Mouse (Mus musculus): ENCODE measurements around the gene Rps23. TPM values are rescaled to one million over a fixed set of nuclear protein-coding genes. Genes with fewer than 3 reads are reported as not detected.
"Not testable (repeated sequence)": the region's sequence is repeated elsewhere in the genome, so short reads cannot be mapped to it uniquely, and the experiment has no call there.

Gene Rps23
- polyA plus RNA-seq, 1 experiment from 2014 or later = 341 TPM

DNA sequence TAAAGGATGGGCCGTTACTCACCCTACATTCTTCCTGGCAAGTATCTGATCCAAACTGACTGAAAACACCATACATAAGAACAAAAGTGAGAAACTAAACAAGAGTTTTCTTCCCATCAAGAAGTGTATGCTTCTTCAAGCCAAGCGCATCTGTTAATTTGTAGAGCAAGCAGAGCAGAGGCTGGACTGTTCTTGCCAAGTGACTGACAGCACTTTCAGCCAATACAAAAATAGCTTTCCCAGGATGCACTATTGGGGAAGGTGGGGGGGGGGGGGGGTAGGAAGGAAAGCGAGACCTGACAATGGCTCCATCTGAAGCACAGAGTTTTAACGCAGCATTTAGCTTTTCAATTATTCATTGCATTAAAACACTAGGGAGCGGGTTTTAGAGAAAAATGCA is 17.6 kb upstream of the Rps23 start, which contains the start of gene Atp6ap1l:
Gene Atp6ap1l, minus strand, starts transcription at position 180 of the 400 bp plus-strand sequence.
- DNase-seq (ENCODE audit: low spot score) (no peak), ATAC-seq (replicated peaks; ENCODE audit: low FRiP score, low TSS enrichment, low read depth) (no peak)
- H3K9ac ChIP-seq (ENCODE audit: low read length) = no peak within 1 kb of the TSS
- H3K9me3 ChIP-seq (ENCODE audit: control insufficient read depth, low read length) = no peaks in the 10 kb centered on the region
- WGBS = 92% methylated on average over 5 of the region's 5 CpGs
- no peaks in the 10 kb centered on the region for H3K4me1 ChIP-seq (replicated peaks; ENCODE audit: control insufficient read depth, insufficient read depth, low read length)
- H3K27me3 ChIP-seq (replicated peaks; ENCODE audit: control insufficient read depth, insufficient read depth, low read length) = no peaks in the 10 kb centered on the region
- no peak within 1 kb of the TSS for H3K4me2 ChIP-seq (ENCODE audit: low read length)
- no peaks in the 10 kb centered on the region for H3K36me3 ChIP-seq (ENCODE audit: control insufficient read depth, insufficient read depth, low read length)
- H3K4me3 ChIP-seq (ENCODE audit: low read depth, low read length) = no peak within 1 kb of the TSS
- no peak within 1 kb of the TSS for H3K27ac ChIP-seq (ENCODE audit: low read depth)

DNA sequence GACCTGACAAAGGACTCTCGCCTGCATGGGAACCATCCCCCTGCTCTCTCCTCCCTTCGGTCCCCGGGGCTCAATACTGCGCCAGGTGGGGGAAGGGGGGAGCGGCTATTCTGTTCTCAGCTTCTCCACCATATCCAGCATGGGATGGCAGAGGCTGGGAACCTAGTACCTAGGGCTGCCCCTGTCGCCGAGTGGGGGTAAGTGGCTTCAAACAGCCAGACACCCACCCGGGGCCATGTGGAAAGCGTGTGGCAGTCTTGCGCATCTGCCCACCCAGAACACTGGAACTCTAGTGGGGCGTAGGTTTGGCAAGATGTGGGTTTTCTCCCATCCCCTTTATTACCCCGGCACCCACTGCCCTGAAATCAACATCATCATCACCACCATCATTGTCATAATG is 15.4 kb upstream of the Rps23 start:
- Histone ChIP-seq H3K27me3 (replicated peaks; ENCODE audit: control insufficient read depth, insufficient read depth, low read length) (no peaks in the 10 kb centered on the region), H3K4me1 (replicated peaks; ENCODE audit: control insufficient read depth, insufficient read depth, low read length) (no peaks in the 10 kb centered on the region), H3K4me3 (ENCODE audit: low read depth, low read length) (no peak overlapping the region), H3K4me2 (ENCODE audit: low read length) (no peak overlapping the region), H3K27ac (ENCODE audit: low read depth) (no peak overlapping the region), H3K9ac (ENCODE audit: low read length) (no peak overlapping the region), H3K36me3 (ENCODE audit: control insufficient read depth, insufficient read depth, low read length) (no peaks in the 10 kb centered on the region), H3K9me3 (ENCODE audit: control insufficient read depth, low read length) (no peaks in the 10 kb centered on the region)
- DNase-seq (ENCODE audit: low spot score) (no peak), ATAC-seq (replicated peaks; ENCODE audit: low FRiP score, low TSS enrichment, low read depth) (no peak)
- 94% methylated on average over 12 of the region's 12 CpGs for WGBS

- Histone ChIP-seq H3K4me3 (ENCODE audit: low read depth, low read length) (no peak overlapping the region), H3K27me3 (replicated peaks; ENCODE audit: control insufficient read depth, insufficient read depth, low read length) (no peaks in the 10 kb centered on the region), H3K4me1 (replicated peaks; ENCODE audit: control insufficient read depth, insufficient read depth, low read length) (no peaks in the 10 kb centered on the region), H3K36me3 (ENCODE audit: control insufficient read depth, insufficient read depth, low read length) (no peaks in the 10 kb centered on the region), H3K27ac (ENCODE audit: low read depth) (no peak overlapping the region), H3K4me2 (ENCODE audit: low read length) (no peak overlapping the region), H3K9ac (ENCODE audit: low read length) (no peak overlapping the region), H3K9me3 (ENCODE audit: control insufficient read depth, low read length) (no peaks in the 10 kb centered on the region)
- DNase-seq (ENCODE audit: low spot score) (no peak), ATAC-seq (replicated peaks; ENCODE audit: low FRiP score, low TSS enrichment, low read depth) (no peak)
- WGBS = 80% methylated on average over 17 of the region's 17 CpGs
Observed at GRCm38 (mm10) chr13:90912760-90913674, 9.7 kb upstream of the Rps23 start.

- DNase-seq (ENCODE audit: low spot score) (no peak), ATAC-seq (replicated peaks; ENCODE audit: low FRiP score, low TSS enrichment, low read depth) (no peak)
- WGBS = 57% methylated on average over 7 of the region's 7 CpGs
- Histone ChIP-seq H3K36me3 (ENCODE audit: control insufficient read depth, insufficient read depth, low read length) (no peaks in the 10 kb centered on the region), H3K27ac (ENCODE audit: low read depth) (no peak overlapping the region), H3K4me2 (ENCODE audit: low read length) (no peak overlapping the region), H3K9ac (ENCODE audit: low read length) (no peak overlapping the region), H3K4me3 (ENCODE audit: low read depth, low read length) (no peak overlapping the region), H3K4me1 (replicated peaks; ENCODE audit: control insufficient read depth, insufficient read depth, low read length) (no peaks in the 10 kb centered on the region), H3K27me3 (replicated peaks; ENCODE audit: control insufficient read depth, insufficient read depth, low read length) (no peaks in the 10 kb centered on the region), H3K9me3 (ENCODE audit: control insufficient read depth, low read length) (no peaks in the 10 kb centered on the region)
Observed at GRCm38 (mm10) chr13:90913675-90914192, 9.0 kb upstream of the Rps23 start.

- 92% methylated on average over 4 of the region's 4 CpGs for WGBS
- Histone ChIP-seq H3K27ac (ENCODE audit: low read depth) (no peak overlapping the region), H3K4me1 (replicated peaks; ENCODE audit: control insufficient read depth, insufficient read depth, low read length) (no peaks in the 10 kb centered on the region), H3K36me3 (ENCODE audit: control insufficient read depth, insufficient read depth, low read length) (no peaks in the 10 kb centered on the region), H3K4me3 (ENCODE audit: low read depth, low read length) (no peak overlapping the region), H3K9me3 (ENCODE audit: control insufficient read depth, low read length) (no peaks in the 10 kb centered on the region), H3K4me2 (ENCODE audit: low read length) (no peak overlapping the region), H3K9ac (ENCODE audit: low read length) (no peak overlapping the region), H3K27me3 (replicated peaks; ENCODE audit: control insufficient read depth, insufficient read depth, low read length) (no peaks in the 10 kb centered on the region)
- ATAC-seq (replicated peaks; ENCODE audit: low FRiP score, low TSS enrichment, low read depth) (no peak), DNase-seq (ENCODE audit: low spot score) (no peak)
Observed at GRCm38 (mm10) chr13:90914721-90915120, 8.0 kb upstream of the Rps23 start.

GRCm38 (mm10) chr13:90923617-90924016 is 859 bp downstream of the Rps23 start:
- peak overlapping the region; percentile 51 for H3K4me3 ChIP-seq (ENCODE audit: low read depth, low read length)
- peaks cover 40% of the 10 kb centered on the region for H3K36me3 ChIP-seq (ENCODE audit: control insufficient read depth, insufficient read depth, low read length)
- peak overlapping the region; percentile 62 for H3K27ac ChIP-seq (ENCODE audit: low read depth)
- not testable (repeated sequence) for ATAC-seq (replicated peaks; ENCODE audit: low FRiP score, low TSS enrichment, low read depth); H3K27me3 ChIP-seq (replicated peaks; ENCODE audit: control insufficient read depth, insufficient read depth, low read length); H3K9me3 ChIP-seq (ENCODE audit: control insufficient read depth, low read length); H3K4me1 ChIP-seq (replicated peaks; ENCODE audit: control insufficient read depth, insufficient read depth, low read length)
- H3K4me2 ChIP-seq (ENCODE audit: low read length) = peak overlapping the region; percentile 61
- DNase-seq (ENCODE audit: low spot score) = peak; percentile 59
- WGBS = under 1% methylated on average over 13 of the region's 13 CpGs
- H3K9ac ChIP-seq (ENCODE audit: low read length) = peak overlapping the region; percentile 89

- H3K4me3 ChIP-seq (ENCODE audit: low read depth, low read length) = peak overlapping the region; percentile 51
- H3K9me3 ChIP-seq (ENCODE audit: control insufficient read depth, low read length) = no peaks in the 10 kb centered on the region
- H3K27ac ChIP-seq (ENCODE audit: low read depth) = no peak overlapping the region
- peak overlapping the region; percentile 89 for H3K9ac ChIP-seq (ENCODE audit: low read length)
- no peaks in the 10 kb centered on the region for H3K27me3 ChIP-seq (replicated peaks; ENCODE audit: control insufficient read depth, insufficient read depth, low read length)
- DNase-seq (ENCODE audit: low spot score) = no peak
- peak overlapping the region; percentile 61 for H3K4me2 ChIP-seq (ENCODE audit: low read length)
- no peaks in the 10 kb centered on the region; the same call in 1 of the 2 replicates for H3K4me1 ChIP-seq (replicated peaks; ENCODE audit: control insufficient read depth, insufficient read depth, low read length)
- ATAC-seq (replicated peaks; ENCODE audit: low FRiP score, low TSS enrichment, low read depth) = no peak
- H3K36me3 ChIP-seq (ENCODE audit: control insufficient read depth, insufficient read depth, low read length) = peaks cover 43% of the 10 kb centered on the region
- 52% methylated on average over 9 of the region's 9 CpGs for whole genome bisulfite sequencing
Observed at GRCm38 (mm10) chr13:90924072-90924471, 1.3 kb downstream of the Rps23 start.

DNA sequence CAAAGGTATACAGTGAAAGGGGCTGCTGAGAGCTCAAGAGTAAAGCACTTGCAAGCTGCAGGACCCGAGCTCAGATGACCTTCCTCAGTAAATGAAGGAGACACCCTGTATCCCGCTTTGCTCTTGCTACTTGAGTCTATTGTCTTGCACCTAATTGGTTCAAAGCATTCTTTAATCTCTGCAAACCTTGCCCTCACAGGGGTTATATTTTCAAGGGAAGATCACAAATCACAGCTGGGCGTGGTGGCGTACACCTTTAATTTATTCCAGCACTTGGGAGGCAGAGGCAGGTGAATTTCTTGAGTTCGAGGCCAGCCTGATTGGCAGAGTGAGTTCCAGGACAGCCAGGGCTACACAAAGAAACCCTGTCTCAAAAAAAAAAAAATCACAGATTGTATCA is 2.4 kb downstream of the Rps23 start:
- no peaks in the 10 kb centered on the region for H3K9me3 ChIP-seq (ENCODE audit: control insufficient read depth, low read length)
- H3K4me3 ChIP-seq (ENCODE audit: low read depth, low read length) = no peak overlapping the region
- no peak overlapping the region for H3K9ac ChIP-seq (ENCODE audit: low read length)
- no peaks in the 10 kb centered on the region; the same call in 1 of the 2 replicates for H3K4me1 ChIP-seq (replicated peaks; ENCODE audit: control insufficient read depth, insufficient read depth, low read length)
- no peak for ATAC-seq (replicated peaks; ENCODE audit: low FRiP score, low TSS enrichment, low read depth)
- no peaks in the 10 kb centered on the region for H3K27me3 ChIP-seq (replicated peaks; ENCODE audit: control insufficient read depth, insufficient read depth, low read length)
- 93% methylated on average over 5 of the region's 5 CpGs for WGBS
- peaks cover 43% of the 10 kb centered on the region for H3K36me3 ChIP-seq (ENCODE audit: control insufficient read depth, insufficient read depth, low read length)
- peak; percentile 51 for DNase-seq (ENCODE audit: low spot score)
- H3K4me2 ChIP-seq (ENCODE audit: low read length) = no peak overlapping the region
- no peak overlapping the region for H3K27ac ChIP-seq (ENCODE audit: low read depth)
